Mouse (Mus musculus) hindbrain, embryonic 11.5 days (tissue): ENCODE results near the gene Ranbp2. TPM values are rescaled to one million over a fixed set of nuclear protein-coding genes. Genes with fewer than 3 reads are reported as not detected.

ENCODE experiments used
- ATAC-seq: fragments of 200-750 bp; cut with Nextera tagmentation; 2 replicates; pipeline ENCODE4 v1.8.0; 2017; ENCODE audit warnings: mild to moderate bottlenecking, moderate TSS enrichment, moderate library complexity; ENCODE audit not compliant: low FRiP score
- DNase-seq: peaks from one replicate; pipeline ENCODE4 v3.0.0-alpha.2; 2015; ENCODE audit warnings: low spot score
- H3K27ac ChIP-seq: fragments of 300-500 bp; sonication (generic); 2 replicates; pipeline ENCODE4 v1.5.1; 2014; ENCODE audit warnings: mild to moderate bottlenecking, low read depth, low read length
- H3K27me3 ChIP-seq: fragments of 300-500 bp; sonication (generic); 2 replicates; pipeline ENCODE4 v1.6.1; 2014; ENCODE audit warnings: mild to moderate bottlenecking, low read length, moderate library complexity, mixed read lengths; ENCODE audit not compliant: control insufficient read depth, insufficient read depth
- H3K36me3 ChIP-seq: fragments of 300-500 bp; sonication (generic); 2 replicates; pipeline ENCODE4 v1.6.1; 2014; ENCODE audit warnings: mild to moderate bottlenecking, low read length, moderate library complexity, mixed read lengths; ENCODE audit not compliant: control insufficient read depth, insufficient read depth
- H3K4me1 ChIP-seq: fragments of 300-500 bp; sonication (generic); replicated peaks from 2 replicates; pipeline ENCODE4 v1.6.1; 2014; ENCODE audit warnings: low read length, mixed read lengths; ENCODE audit not compliant: control insufficient read depth, insufficient read depth
- H3K4me2 ChIP-seq: fragments of 300-500 bp; sonication (generic); replicated peaks from 2 replicates; pipeline ENCODE4 v1.6.1; 2014; ENCODE audit warnings: mild to moderate bottlenecking, low read depth, low read length
- H3K4me3 ChIP-seq: fragments of 300-500 bp; sonication (generic); 2 replicates; pipeline ENCODE4 v1.5.1; 2014; ENCODE audit warnings: low read depth, low read length
- H3K9ac ChIP-seq: fragments of 300-500 bp; sonication (generic); 2 replicates; pipeline ENCODE4 v1.6.1; 2014; ENCODE audit warnings: low read depth, low read length
- H3K9me3 ChIP-seq: fragments of 300-500 bp; sonication (generic); 2 replicates; pipeline ENCODE4 v1.6.1; 2016; ENCODE audit warnings: low read length; ENCODE audit not compliant: control insufficient read depth
- WGBS: fragments of 180-500 bp; shearing (Covaris S2); extraction: QIAGEN DNeasy Blood & Tissue Kit; methylation state at CpG from one replicate; pipeline ENCODE4 v1.1.7; 2014; 5-methylcytosine and 5-hydroxymethylcytosine counted together
- polyA plus RNA-seq: library from polyadenylated mRNA; unstranded; fragments of >200 nt; fragmentation: Nextera tagmentation; extraction: Ambion mirVana; gene quantifications from 2 replicates; pipeline ENCODE4 v1.2.1, GENCODE M21; 2014

The Ranbp2 gene
- polyA plus RNA-seq = 33.6 and 48.2 TPM in 2 replicates

DNA sequence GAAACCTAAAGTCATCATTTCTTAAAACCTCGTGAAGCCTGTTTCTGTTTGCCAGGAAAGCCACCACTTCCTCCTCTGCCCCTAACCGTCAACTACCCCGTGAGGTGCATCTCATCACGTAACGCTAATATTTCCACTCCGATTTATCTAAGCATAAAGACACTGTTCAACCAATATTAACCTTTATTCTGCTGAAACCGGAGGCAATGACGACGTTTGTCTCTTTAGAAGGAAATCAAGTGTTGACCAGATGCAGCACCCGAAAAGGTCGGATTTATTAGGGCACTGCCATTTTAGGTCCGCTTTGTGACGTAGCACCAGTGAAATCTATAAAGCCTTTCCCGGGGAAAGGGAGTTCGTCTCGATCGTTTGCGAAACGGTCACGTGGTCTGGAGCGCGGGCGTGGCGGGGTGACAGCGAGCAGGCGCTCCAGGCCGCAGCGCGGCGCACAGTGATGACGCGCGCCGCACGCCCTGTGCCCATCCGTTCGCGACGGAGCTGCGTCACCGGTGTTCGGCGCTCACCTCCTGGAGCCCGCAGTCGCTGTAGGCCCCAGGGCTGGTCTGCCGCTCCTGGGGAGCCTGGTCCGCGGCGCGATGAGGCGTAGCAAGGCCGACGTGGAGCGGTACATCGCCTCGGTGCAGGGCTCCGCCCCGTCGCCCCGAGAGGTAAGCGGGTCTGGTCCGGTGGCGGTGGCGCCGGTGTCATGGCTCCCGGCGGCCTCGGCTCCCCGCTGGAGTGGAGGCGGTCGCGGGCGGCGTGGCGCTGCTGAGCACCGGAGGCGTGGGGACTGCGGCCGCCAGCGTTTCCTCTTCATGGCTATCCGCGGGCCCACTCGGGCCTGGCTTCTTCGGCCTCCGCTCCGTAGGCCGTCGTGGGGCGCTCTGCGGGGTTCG lies at the start of gene Ranbp2:
Gene Ranbp2, plus strand, starts transcription at position 537 of the 896 bp plus-strand sequence.
- Histone ChIP-seq H3K27me3 (no peaks in the 10 kb centered on the region), H3K4me3 (peak within 1 kb of the TSS; percentile 99), H3K4me2 (peak within 1 kb of the TSS; percentile 61), H3K9me3 (no peaks in the 10 kb centered on the region), H3K4me1 (no peaks in the 10 kb centered on the region), H3K9ac (peak within 1 kb of the TSS; percentile 85), H3K36me3 (no peaks in the 10 kb centered on the region), H3K27ac (peak within 1 kb of the TSS; percentile 86)
- DNase-seq (peak; percentile 99), ATAC-seq (peak; percentile 98)
- WGBS = under 1% methylated on average over 77 of the region's 91 CpGs

DNA sequence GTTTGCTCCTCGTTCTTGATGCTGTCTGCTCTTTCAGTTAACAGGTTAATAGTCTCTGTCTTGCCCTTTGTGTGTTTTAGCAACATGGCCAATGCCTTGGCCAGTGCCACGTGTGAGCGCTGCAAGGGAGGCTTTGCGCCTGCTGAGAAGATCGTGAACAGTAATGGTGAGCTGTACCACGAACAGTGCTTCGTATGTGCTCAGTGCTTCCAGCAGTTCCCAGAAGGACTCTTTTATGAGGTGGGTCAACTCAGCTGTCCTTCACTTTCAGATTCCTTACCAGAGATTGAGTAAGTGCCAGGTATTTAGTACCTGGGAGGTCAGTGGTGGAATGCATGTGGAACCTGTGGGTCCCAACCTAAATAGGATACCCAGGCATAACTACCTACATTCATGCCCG lies 47.8 kb upstream of the Ranbp2 start:
- Histone ChIP-seq H3K36me3 (no peaks in the 10 kb centered on the region), H3K27me3 (no peaks in the 10 kb centered on the region), H3K9me3 (no peaks in the 10 kb centered on the region), H3K9ac (no peak overlapping the region), H3K4me1 (no peaks in the 10 kb centered on the region), H3K4me2 (no peak overlapping the region), H3K27ac (no peak overlapping the region), H3K4me3 (no peak overlapping the region)
- ATAC-seq (no peak), DNase-seq (no peak)
- WGBS = 96% methylated on average over 8 of the region's 8 CpGs

DNA sequence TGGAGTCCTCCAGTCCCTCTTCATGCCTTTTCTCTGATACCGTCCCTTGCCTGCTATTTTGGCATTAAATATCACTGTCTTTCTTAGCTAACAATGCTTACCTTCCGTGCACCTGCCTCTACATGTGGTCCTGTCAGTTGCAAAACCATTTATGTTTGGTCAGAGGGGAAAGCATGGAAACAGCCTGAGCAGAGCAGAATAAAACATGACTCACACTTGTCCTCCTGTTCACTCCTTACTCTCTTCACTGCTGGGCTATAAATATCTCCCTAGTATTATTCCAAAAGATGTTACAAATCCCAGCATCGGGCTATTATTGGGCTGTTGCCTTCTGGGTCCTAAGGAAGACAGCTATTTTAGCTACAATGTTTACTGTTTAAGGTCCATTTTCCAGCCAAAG lies 44.9 kb upstream of the Ranbp2 start:
- 90% methylated on average over 3 of the region's 3 CpGs for WGBS

DNA sequence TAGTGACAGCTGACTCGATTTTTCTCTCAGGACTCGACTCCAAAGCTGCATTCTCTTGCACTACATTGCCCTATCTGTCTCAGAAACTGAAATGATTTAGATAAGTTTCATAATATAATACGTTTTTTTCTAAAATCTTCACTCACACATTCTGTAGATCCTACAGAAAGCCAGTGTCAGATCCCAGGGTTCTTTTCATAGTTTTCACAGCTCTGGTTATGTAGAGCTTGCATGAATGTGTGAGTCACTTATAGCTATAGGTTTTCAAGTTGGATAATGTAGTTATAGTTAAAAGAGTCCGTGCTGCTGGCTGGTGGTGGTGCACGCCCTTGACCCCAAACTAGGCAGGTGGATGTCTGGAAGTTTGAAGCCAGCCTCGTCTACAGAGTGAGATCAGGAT lies 42.1 kb upstream of the Ranbp2 start:
- H3K4me1 ChIP-seq = no peaks in the 10 kb centered on the region
- no peak overlapping the region for H3K4me2 ChIP-seq
- H3K27ac ChIP-seq = no peak overlapping the region
- 91% methylated on average over 6 of the region's 6 CpGs for WGBS
- ATAC-seq = no peak
- no peaks in the 10 kb centered on the region for H3K27me3 ChIP-seq
- H3K9me3 ChIP-seq = no peaks in the 10 kb centered on the region
- H3K36me3 ChIP-seq = no peaks in the 10 kb centered on the region
- H3K4me3 ChIP-seq = no peak overlapping the region
- DNase-seq = no peak
- H3K9ac ChIP-seq = no peak overlapping the region

More for the DNA sequence above, 44.9 kb upstream of the Ranbp2 start:
- Histone ChIP-seq H3K4me2 (no peak overlapping the region), H3K9me3 (no peaks in the 10 kb centered on the region), H3K27me3 (no peaks in the 10 kb centered on the region), H3K27ac (no peak overlapping the region), H3K4me3 (no peak overlapping the region), H3K36me3 (no peaks in the 10 kb centered on the region), H3K9ac (no peak overlapping the region), H3K4me1 (no peaks in the 10 kb centered on the region)
- no peak for ATAC-seq
- no peak for DNase-seq

DNA sequence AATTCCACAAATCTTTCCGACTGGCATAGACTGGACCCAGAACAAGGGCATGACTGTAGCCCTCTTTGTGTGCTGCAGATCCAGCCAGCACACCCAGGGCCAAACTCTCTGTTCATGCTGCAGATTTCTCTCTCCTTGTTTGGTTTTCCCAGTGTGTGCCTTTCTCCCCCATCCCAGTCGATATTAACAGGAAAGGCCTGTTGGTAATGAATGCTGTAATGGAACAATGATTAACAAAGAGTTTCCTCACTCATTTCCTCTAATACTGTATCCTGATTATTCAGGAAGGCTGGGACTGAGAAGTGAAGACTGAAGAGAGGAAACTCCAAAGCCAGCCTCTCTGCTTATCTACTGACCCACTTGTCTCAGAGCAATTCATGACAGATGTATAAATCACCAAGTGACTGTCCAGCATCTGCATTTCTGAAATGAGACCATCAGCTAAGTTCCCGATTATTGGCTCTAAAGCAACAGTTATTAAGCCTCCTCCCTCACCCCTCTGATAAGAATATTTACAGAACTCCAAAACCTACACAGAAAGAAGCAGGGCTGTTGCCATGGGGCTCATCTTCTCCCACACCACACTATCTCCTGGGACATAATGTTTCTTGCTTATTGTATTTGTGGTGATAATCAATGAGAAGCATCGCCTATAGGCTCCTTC lies 41.3 kb upstream of the Ranbp2 start:
- WGBS = 94% methylated on average over 4 of the region's 4 CpGs
- no peak overlapping the region for H3K27ac ChIP-seq
- H3K27me3 ChIP-seq = no peaks in the 10 kb centered on the region
- H3K9me3 ChIP-seq = no peaks in the 10 kb centered on the region
- H3K9ac ChIP-seq = no peak overlapping the region
- ATAC-seq = no peak
- H3K4me2 ChIP-seq = no peak overlapping the region
- H3K36me3 ChIP-seq = no peaks in the 10 kb centered on the region
- no peak overlapping the region for H3K4me3 ChIP-seq
- no peaks in the 10 kb centered on the region for H3K4me1 ChIP-seq
- DNase-seq = no peak

DNA sequence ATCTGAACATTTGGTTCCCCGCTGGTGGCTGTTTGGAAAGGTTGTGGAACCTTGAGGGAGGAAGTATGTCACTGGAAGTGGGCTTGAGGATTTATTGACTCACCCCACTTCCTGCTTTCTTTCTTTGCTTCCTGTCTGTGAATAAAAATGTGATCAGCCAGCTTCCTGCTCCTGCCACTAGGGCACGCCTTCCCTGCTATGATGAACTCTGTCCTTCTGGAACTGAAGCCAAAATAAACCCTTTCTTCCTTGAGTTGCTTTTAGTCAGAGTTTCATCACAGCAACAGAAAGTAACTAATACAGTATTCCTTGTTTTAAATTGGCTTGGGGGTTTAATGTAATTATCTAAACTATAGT lies 40.8 kb upstream of the Ranbp2 start:
- Histone ChIP-seq H3K27ac (no peak overlapping the region), H3K4me3 (no peak overlapping the region), H3K4me2 (no peak overlapping the region), H3K4me1 (no peaks in the 10 kb centered on the region), H3K9me3 (no peaks in the 10 kb centered on the region), H3K27me3 (no peaks in the 10 kb centered on the region), H3K36me3 (no peaks in the 10 kb centered on the region), H3K9ac (no peak overlapping the region)
- DNase-seq = no peak
- 90% methylated on average over 2 of the region's 2 CpGs for WGBS
- ATAC-seq = no peak

DNA sequence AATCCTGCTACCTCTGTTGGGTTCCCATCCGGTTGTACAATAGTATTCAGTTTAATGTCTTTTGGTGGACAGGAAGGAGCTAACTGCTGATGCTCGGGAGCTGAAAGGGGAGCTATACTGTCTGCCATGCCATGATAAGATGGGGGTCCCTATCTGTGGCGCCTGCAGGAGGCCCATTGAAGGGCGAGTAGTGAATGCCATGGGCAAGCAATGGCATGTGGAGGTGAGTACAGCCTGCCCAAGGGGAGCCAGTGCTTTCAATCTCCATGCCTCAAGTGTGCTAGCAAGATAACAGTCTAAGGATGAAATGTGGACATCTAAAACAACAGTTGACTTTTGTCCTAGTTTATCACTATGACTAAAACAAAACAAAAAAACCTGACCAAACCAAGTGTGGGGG lies 34.4 kb upstream of the Ranbp2 start:
- DNase-seq (no peak), ATAC-seq (no peak)
- Histone ChIP-seq H3K27ac (no peak overlapping the region), H3K4me3 (no peak overlapping the region), H3K27me3 (no peaks in the 10 kb centered on the region), H3K9me3 (no peaks in the 10 kb centered on the region), H3K4me2 (no peak overlapping the region), H3K9ac (no peak overlapping the region), H3K4me1 (no peaks in the 10 kb centered on the region), H3K36me3 (0 out of 2 replicates have a peak, but pooled peaks cover 2% of the 10 kb centered on the region)
- 86% methylated on average over 4 of the region's 4 CpGs for WGBS

DNA sequence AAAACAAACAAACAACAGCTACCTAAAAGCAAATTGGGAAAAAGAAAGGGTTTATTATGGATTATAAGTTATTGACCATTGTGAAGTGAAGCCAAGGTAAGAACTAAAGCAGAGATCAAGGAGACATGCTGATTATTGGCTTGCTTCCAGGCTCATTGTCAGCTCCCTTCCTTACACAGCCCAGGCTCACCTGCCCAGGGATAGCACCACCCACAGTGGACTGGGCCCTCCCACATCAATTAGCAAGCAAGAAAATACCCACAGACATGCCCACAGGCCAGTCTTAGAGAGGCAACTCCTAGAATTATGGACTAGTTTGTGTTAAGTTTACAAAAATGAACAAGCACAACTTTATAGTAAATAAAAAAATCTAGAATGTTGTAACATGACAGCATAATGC lies 33.9 kb upstream of the Ranbp2 start:
- no peaks in the 10 kb centered on the region for H3K4me1 ChIP-seq
- H3K27ac ChIP-seq = no peak overlapping the region
- no peaks in the 10 kb centered on the region for H3K9me3 ChIP-seq
- H3K4me2 ChIP-seq = no peak overlapping the region
- ATAC-seq (no peak), DNase-seq (no peak)
- H3K4me3 ChIP-seq = no peak overlapping the region
- no peak overlapping the region for H3K9ac ChIP-seq
- no peaks in the 10 kb centered on the region for H3K27me3 ChIP-seq
- H3K36me3 ChIP-seq = 0 out of 2 replicates have a peak, but pooled peaks cover 2% of the 10 kb centered on the region

DNA sequence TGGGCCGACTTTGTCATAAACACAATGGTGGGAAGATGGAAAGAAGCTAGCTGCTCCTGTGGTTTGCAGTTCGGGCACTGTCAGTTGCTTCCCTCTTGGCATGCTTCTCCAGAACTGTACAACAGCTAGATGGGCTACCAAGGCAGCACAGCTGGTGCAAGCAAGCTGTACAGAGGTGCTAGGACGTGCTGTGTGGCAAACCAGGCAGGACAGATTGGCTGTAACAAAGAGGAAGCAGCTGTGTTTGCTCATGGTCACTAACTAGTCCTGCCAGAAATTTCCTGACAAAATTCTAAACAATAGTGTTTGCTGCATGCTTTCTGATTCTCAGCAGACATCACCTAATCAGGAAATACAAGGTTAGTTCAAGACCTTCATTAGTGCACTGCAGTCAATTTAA lies 30.0 kb upstream of the Ranbp2 start:
- H3K4me1 ChIP-seq = no peaks in the 10 kb centered on the region
- ATAC-seq = no peak
- H3K27me3 ChIP-seq = no peaks in the 10 kb centered on the region
- 91% methylated on average over 3 of the region's 3 CpGs for WGBS
- no peak overlapping the region for H3K4me2 ChIP-seq
- H3K36me3 ChIP-seq = 0 out of 2 replicates have a peak, but pooled peaks cover 2% of the 10 kb centered on the region
- no peak for DNase-seq
- H3K27ac ChIP-seq = no peak overlapping the region
- no peak overlapping the region for H3K9ac ChIP-seq
- no peak overlapping the region for H3K4me3 ChIP-seq
- no peaks in the 10 kb centered on the region for H3K9me3 ChIP-seq
